ENCODE assay signal across 13 mouse cellular contexts in the genomic region with DNA sequence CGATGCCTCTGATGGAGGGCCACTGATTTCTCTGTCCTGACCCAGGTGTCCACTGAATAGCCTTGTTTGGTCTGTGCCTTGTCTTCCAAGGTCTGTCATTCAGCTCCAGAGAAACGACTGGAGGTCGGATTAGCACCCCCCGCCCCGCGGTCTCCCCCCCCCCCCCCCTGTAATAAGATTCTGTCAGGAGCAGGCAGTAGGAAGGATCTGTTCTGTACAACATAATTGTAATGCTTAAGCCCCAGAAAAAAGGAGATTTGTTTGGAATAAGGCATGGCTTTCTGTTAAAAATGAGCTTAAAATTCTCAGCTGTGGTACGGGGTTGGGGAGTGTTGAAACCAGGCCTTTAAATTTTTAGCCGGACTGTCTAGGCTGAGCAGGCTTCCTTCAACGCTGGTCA.
DNase-seq lines count a peak whose midpoint lies in the region; ATAC-seq lines count a peak whose summit lies in the region.
"Had no signal": no experiment of that assay in that cellular context is flagged by ENCODE, and none has a peak within 500 bp of the region (broad histone marks: within the 10 kb centered on the region; RNA-seq: fewer than 3 reads in every experiment).

No protein-coding gene starts in this region.

- WGBS in embryonic facial prominence, embryonic 10.5 days = 41% methylated on average over 9 of the region's 9 CpGs
- 23% methylated on average over 9 of the region's 9 CpGs for WGBS in embryonic facial prominence, embryonic 15.5 days
- WGBS in hindbrain, embryonic 16.5 days = 29% methylated on average over 9 of the region's 9 CpGs
- 3% methylated on average over 9 of the region's 9 CpGs for WGBS in midbrain, embryonic 16.5 days

- H3K9me3 ChIP-seq in embryonic facial prominence, embryonic 10.5 days = no peaks in the 10 kb centered on the region
- no peaks in the 10 kb centered on the region for H3K9me3 ChIP-seq in embryonic facial prominence, embryonic 15.5 days (replicated peaks)
- H3K9me3 ChIP-seq in hindbrain, embryonic 16.5 days (ENCODE audit: control insufficient read depth, low read length) = no peaks in the 10 kb centered on the region
- no peaks in the 10 kb centered on the region for H3K9me3 ChIP-seq in midbrain, embryonic 16.5 days (replicated peaks; ENCODE audit: control insufficient read depth, low read length, poor library complexity, severe bottlenecking)
- H3K9me3 ChIP-seq: limb, embryonic 15.5 days had no signal

- H3K27ac ChIP-seq in embryonic facial prominence, embryonic 10.5 days (replicated peaks) = peak overlapping the region; percentile 51; the same call in 1 of the 2 replicates
- H3K27ac ChIP-seq in embryonic facial prominence, embryonic 15.5 days (replicated peaks) = peak overlapping the region; percentile 28; the same call in 1 of the 2 replicates
- H3K27ac ChIP-seq in hindbrain, embryonic 16.5 days (ENCODE audit: low read depth, low read length) = peak overlapping the region; percentile 4; the same call in 1 of the 2 replicates
- H3K27ac ChIP-seq in midbrain, embryonic 16.5 days (ENCODE audit: low read length) = peak overlapping the region; percentile 60
- H3K27ac ChIP-seq: gastrocnemius, adult 2 months had no signal

- H3K4me3 ChIP-seq in embryonic facial prominence, embryonic 10.5 days = no peak overlapping the region
- H3K4me3 ChIP-seq in embryonic facial prominence, embryonic 15.5 days (replicated peaks) = no peak overlapping the region
- no peak overlapping the region for H3K4me3 ChIP-seq in hindbrain, embryonic 16.5 days (ENCODE audit: low read length)
- no peak overlapping the region for H3K4me3 ChIP-seq in midbrain, embryonic 16.5 days (ENCODE audit: low read depth, low read length)
- H3K4me3 ChIP-seq: gastrocnemius, adult 2 months; limb, embryonic 15.5 days had no signal

- no peak overlapping the region for H3K4me2 ChIP-seq in embryonic facial prominence, embryonic 15.5 days (replicated peaks)
- H3K4me2 ChIP-seq in hindbrain, embryonic 16.5 days (ENCODE audit: low read length) = no peak overlapping the region
- H3K4me2 ChIP-seq in midbrain, embryonic 16.5 days (ENCODE audit: low read length) = peak overlapping the region; percentile 6; the same call in 1 of the 2 replicates
- H3K4me2 ChIP-seq: limb, embryonic 15.5 days had no signal

- peak; percentile 28 for DNase-seq in embryonic facial prominence, embryonic 10.5 days (ENCODE audit: low spot score)
- no peak for DNase-seq in kidney, postnatal 25 days
- no peak for DNase-seq in heart, postnatal 4 days
- DNase-seq in adrenal gland, adult 18-20 months (ENCODE audit: low spot score in 2 of 2) = no peak
- DNase-seq: adrenal gland, postnatal 10 days; gastrocnemius, adult 2 months; kidney, adult 18-20 months; right cerebral cortex, postnatal 14 days had no signal

- no peaks in the 10 kb centered on the region for H3K27me3 ChIP-seq in embryonic facial prominence, embryonic 10.5 days (replicated peaks; ENCODE audit: low read depth, poor library complexity, severe bottlenecking)
- no peaks in the 10 kb centered on the region for H3K27me3 ChIP-seq in embryonic facial prominence, embryonic 15.5 days
- H3K27me3 ChIP-seq in hindbrain, embryonic 16.5 days (replicated peaks; ENCODE audit: control insufficient read depth, insufficient read depth, low read length) = no peaks in the 10 kb centered on the region
- no peaks in the 10 kb centered on the region for H3K27me3 ChIP-seq in midbrain, embryonic 16.5 days (ENCODE audit: control insufficient read depth, insufficient read depth, low read depth, low read length)
- H3K27me3 ChIP-seq: limb, embryonic 15.5 days; Patski had no signal

- no peak overlapping the region for H3K9ac ChIP-seq in embryonic facial prominence, embryonic 15.5 days
- no peak overlapping the region for H3K9ac ChIP-seq in hindbrain, embryonic 16.5 days (ENCODE audit: low read depth, low read length)
- H3K9ac ChIP-seq in midbrain, embryonic 16.5 days (ENCODE audit: low read depth, low read length) = no peak overlapping the region
- H3K9ac ChIP-seq: limb, embryonic 15.5 days had no signal

- ATAC-seq in embryonic facial prominence, embryonic 15.5 days (ENCODE audit: insufficient number of reproducible peaks, low FRiP score, low TSS enrichment, low read depth) = no peak
- 0 out of 2 replicates have a peak, but pooled peaks have one; percentile 24 for ATAC-seq in hindbrain, embryonic 16.5 days
- ATAC-seq in midbrain, embryonic 16.5 days = peak; percentile 49
- ATAC-seq: Patski had no signal

- H3K36me3 ChIP-seq in embryonic facial prominence, embryonic 10.5 days (replicated peaks) = peaks cover 22% of the 10 kb centered on the region
- H3K36me3 ChIP-seq in embryonic facial prominence, embryonic 15.5 days = peaks cover 9% of the 10 kb centered on the region; the same call in 1 of the 2 replicates
- peaks cover 5% of the 10 kb centered on the region; the same call in 1 of the 2 replicates for H3K36me3 ChIP-seq in hindbrain, embryonic 16.5 days (ENCODE audit: control insufficient read depth, insufficient read depth, low read length)
- 0 out of 2 replicates have a peak, but pooled peaks cover 1% of the 10 kb centered on the region for H3K36me3 ChIP-seq in midbrain, embryonic 16.5 days (ENCODE audit: control insufficient read depth, insufficient read depth, low read length)

- H3K4me1 ChIP-seq in embryonic facial prominence, embryonic 10.5 days = peaks cover 34% of the 10 kb centered on the region
- H3K4me1 ChIP-seq in embryonic facial prominence, embryonic 15.5 days = peaks cover 22% of the 10 kb centered on the region
- peaks cover 6% of the 10 kb centered on the region for H3K4me1 ChIP-seq in hindbrain, embryonic 16.5 days (ENCODE audit: control insufficient read depth, insufficient read depth, low read depth, low read length)
- peaks cover 15% of the 10 kb centered on the region for H3K4me1 ChIP-seq in midbrain, embryonic 16.5 days (ENCODE audit: control insufficient read depth, insufficient read depth, low read length)

Comparison
In these comparisons a context has a peak if more than half of its experiments do, and no peak if none do; other contexts are left out.
1. H3K27ac ChIP-seq: peak in every context shown above with its lines; median percentile 60 in midbrain, embryonic 16.5 days; 51 in embryonic facial prominence, embryonic 10.5 days; 28 in embryonic facial prominence, embryonic 15.5 days; 4 in hindbrain, embryonic 16.5 days.